ENCODE assay signal across 15 mouse cellular contexts in the genomic region with DNA sequence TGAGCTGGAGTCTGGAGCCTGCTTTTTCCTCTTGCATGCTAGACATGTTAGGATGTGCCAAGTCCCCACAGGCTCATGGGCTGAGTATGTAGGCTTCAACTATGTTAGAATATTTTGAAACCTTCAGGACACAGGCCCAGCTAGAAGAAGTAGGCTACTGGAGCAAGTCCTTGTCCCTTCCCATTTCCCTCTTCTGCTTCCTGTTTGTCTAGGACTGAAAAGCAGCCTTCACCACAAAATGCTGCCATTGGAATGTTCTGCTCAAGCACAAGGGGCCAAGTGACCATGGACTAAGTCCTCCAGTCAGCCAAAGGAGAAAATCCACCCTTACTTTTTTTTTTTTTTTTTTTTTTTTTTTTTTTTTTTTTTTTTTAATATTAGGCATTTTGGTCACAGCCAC.
"Had no signal": no experiment of that assay in that cellular context is flagged by ENCODE, and none has a peak within 500 bp of the region (broad histone marks: within the 10 kb centered on the region; RNA-seq: fewer than 3 reads in every experiment).

No protein-coding gene starts in this region.

- H3K27me3 ChIP-seq: limb, embryonic 13.5 days had no signal

- H3K9me3 ChIP-seq: limb, embryonic 10.5 days; limb, embryonic 13.5 days; liver, embryonic 13.5 days; megakaryocyte, embryonic 14.5 days; midbrain, embryonic 10.5 days had no signal

- H3K9ac ChIP-seq: limb, embryonic 13.5 days; liver, embryonic 13.5 days; lung, embryonic 14.5 days had no signal

- ATAC-seq: intestine, postnatal 0 days; lung, postnatal 0 days had no signal

- H3K4me2 ChIP-seq: limb, embryonic 13.5 days; liver, embryonic 13.5 days; lung, embryonic 14.5 days had no signal

- H3K4me3 ChIP-seq: layer of hippocampus, adult 2 months; limb, embryonic 10.5 days; limb, embryonic 13.5 days; liver, embryonic 13.5 days; megakaryocyte, embryonic 14.5 days; midbrain, embryonic 10.5 days had no signal

- H3K27ac ChIP-seq: layer of hippocampus, adult 2 months; limb, embryonic 10.5 days; limb, embryonic 13.5 days; liver, embryonic 13.5 days; midbrain, embryonic 10.5 days had no signal

- DNase-seq: kidney, adult 8-10 months; layer of hippocampus, adult 9-11 months; liver; liver, embryonic 13.5 days; lung, embryonic 14.5 days; midbrain, embryonic 14.5 days; right cerebral cortex, postnatal 4 days; thymus, postnatal 36 days had no signal

- H3K36me3 ChIP-seq: limb, embryonic 10.5 days; limb, embryonic 13.5 days; liver, embryonic 13.5 days; midbrain, embryonic 10.5 days had no signal

- H3K4me1 ChIP-seq: liver, embryonic 13.5 days had no signal
